ENCODE assay signal across 20 mouse cellular contexts in the genomic region with DNA sequence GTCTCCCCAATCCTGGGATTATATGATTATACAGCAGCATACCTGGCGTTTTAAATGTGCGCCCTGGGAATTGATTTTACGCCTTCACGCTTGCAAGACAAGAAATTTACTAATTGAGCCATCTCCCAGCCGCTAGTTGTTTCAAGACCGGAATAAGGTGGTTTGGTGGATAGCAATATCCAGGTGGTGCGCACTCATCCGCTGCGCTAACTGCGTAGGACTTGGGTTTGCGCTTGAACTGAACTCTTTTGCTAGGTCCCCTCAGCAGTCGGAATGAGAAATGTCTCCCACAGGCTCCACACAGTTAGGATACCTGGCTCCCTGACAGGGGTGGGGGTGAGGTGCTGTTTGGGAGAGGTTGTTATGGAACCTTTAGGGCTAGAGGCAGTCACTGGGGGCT.
DNase-seq lines count a peak whose midpoint lies in the region; ATAC-seq and TF ChIP-seq lines count a peak whose summit lies in the region.
"Had no signal": no experiment of that assay in that cellular context is flagged by ENCODE, and none has a peak within 500 bp of the region (broad histone marks: within the 10 kb centered on the region; RNA-seq: fewer than 3 reads in every experiment).

No protein-coding gene starts in this region.

- in situ Hi-C loops in ES-E14 (cut with MboI; ENCODE audit: low sequenced_read_pairs in 2 of 2, unreplicated experiment in 2 of 2), result no loop called here

- H3K4me3 ChIP-seq in ES-Bruce4 (ENCODE audit: low read depth, low read length), result no peak overlapping the region
- H3K4me3 ChIP-seq in ES-E14 (ENCODE audit: insufficient read depth in 1 of 2, low read depth in 1 of 2, low read length in 2 of 2, poor library complexity in 1 of 2, severe bottlenecking in 1 of 2), result peak overlapping the region in 1 of 2 experiments; percentile 48; a peak in 1 of 4 replicates
- H3K4me3 ChIP-seq in hindbrain, embryonic 12.5 days, result no peak overlapping the region
- H3K4me3 ChIP-seq: embryonic facial prominence, embryonic 10.5 days; embryonic facial prominence, embryonic 12.5 days; forebrain, embryonic 13.5 days; forebrain, embryonic 15.5 days had no signal

- no peak for DNase-seq in ES-E14 (ENCODE audit: low read depth, low spot score)
- peak; percentile 82 for DNase-seq in ZHBTc4 (ENCODE audit: low read depth, low spot score)
- DNase-seq in spleen, postnatal 10 days (ENCODE audit: low spot score in 2 of 2), result no peak
- no peak for DNase-seq in lung, adult 18-20 months
- DNase-seq in ovary, postnatal 14 days (ENCODE audit: low spot score), result no peak
- DNase-seq: adrenal gland, adult 2 months; adrenal gland, postnatal 10 days; adrenal gland, postnatal 36 days; cerebellum, adult 11-12 months; cerebellum, adult 2 months; cerebellum, adult 9-10 months; cerebellum, postnatal 10 days; cerebellum, postnatal 25 days; forebrain, postnatal 0 days had no signal

- no peak for ATAC-seq in hindbrain, embryonic 12.5 days (ENCODE audit: low FRiP score)
- ATAC-seq: forebrain, embryonic 13.5 days; forebrain, embryonic 15.5 days; forebrain, postnatal 0 days had no signal

- no peak for TF ChIP-seq EP300 in ES-Bruce4 (IDR thresholded peaks at IDR 0.05; ENCODE audit: insufficient read depth, low read depth, low read length)

- 87% methylated on average over 12 of the region's 12 CpGs for WGBS in hindbrain, embryonic 12.5 days

- H3K27ac ChIP-seq in ES-Bruce4 (ENCODE audit: insufficient read depth, low read length) (peak overlapping the region; percentile 81; the same call in 1 of the 2 replicates), ES-E14 (ENCODE audit: insufficient read depth, low read depth, low read length, poor library complexity, severe bottlenecking) (peak overlapping the region; percentile 2; the same call in 1 of the 2 replicates)
- H3K27ac ChIP-seq in hindbrain, embryonic 12.5 days, result no peak overlapping the region
- H3K27ac ChIP-seq: embryonic facial prominence, embryonic 12.5 days; forebrain, embryonic 13.5 days; forebrain, embryonic 15.5 days had no signal

- no peak for TF ChIP-seq CTCF in ES-Bruce4 (IDR thresholded peaks at IDR 0.05; ENCODE audit: low read depth, low read length)

- no peaks in the 10 kb centered on the region for H3K27me3 ChIP-seq in ES-Bruce4 (ENCODE audit: control insufficient read depth, insufficient read depth, low read length, poor library complexity, severe bottlenecking)
- peaks cover 61% of the 10 kb centered on the region for H3K27me3 ChIP-seq in hindbrain, embryonic 12.5 days
- H3K27me3 ChIP-seq: forebrain, embryonic 15.5 days had no signal

- H3K4me1 ChIP-seq in ES-Bruce4 (ENCODE audit: control insufficient read depth, insufficient read depth, low read length), result peaks cover 5% of the 10 kb centered on the region
- peaks cover 21 to 22% of the 10 kb centered on the region in 2 experiments for H3K4me1 ChIP-seq in ES-E14 (ENCODE audit: control insufficient read depth in 2 of 2, insufficient read depth in 2 of 2, low read length in 2 of 2, poor library complexity in 1 of 2)
- H3K4me1 ChIP-seq in hindbrain, embryonic 12.5 days, result peaks cover 18% of the 10 kb centered on the region

- H3K36me3 ChIP-seq in ES-Bruce4 (ENCODE audit: control insufficient read depth, insufficient read depth, low read length, poor library complexity, severe bottlenecking) (no peaks in the 10 kb centered on the region), ES-E14 (ENCODE audit: control insufficient read depth, insufficient read depth, low read length, poor library complexity, severe bottlenecking) (no peaks in the 10 kb centered on the region)
- H3K36me3 ChIP-seq in hindbrain, embryonic 12.5 days, result no peaks in the 10 kb centered on the region
- H3K36me3 ChIP-seq: embryonic facial prominence, embryonic 10.5 days; embryonic facial prominence, embryonic 12.5 days; forebrain, embryonic 15.5 days had no signal

- H3K9me3 ChIP-seq in ES-Bruce4 (replicated peaks; ENCODE audit: control insufficient read depth, insufficient read depth, low read length, poor library complexity, severe bottlenecking) (no peaks in the 10 kb centered on the region), ES-E14 (ENCODE audit: control insufficient read depth, insufficient read depth, low read depth, low read length) (no peaks in the 10 kb centered on the region)
- H3K9me3 ChIP-seq in hindbrain, embryonic 12.5 days (replicated peaks), result no peaks in the 10 kb centered on the region
- H3K9me3 ChIP-seq: embryonic facial prominence, embryonic 10.5 days; embryonic facial prominence, embryonic 12.5 days; forebrain, embryonic 13.5 days; forebrain, embryonic 15.5 days had no signal

- H3K4me2 ChIP-seq in hindbrain, embryonic 12.5 days (replicated peaks), result no peak overlapping the region
- H3K4me2 ChIP-seq: embryonic facial prominence, embryonic 12.5 days; forebrain, embryonic 13.5 days; forebrain, embryonic 15.5 days had no signal

- TF ChIP-seq POLR2A in ES-Bruce4 (IDR thresholded peaks at IDR 0.05; ENCODE audit: insufficient read depth, low read length), result no peak

- peak overlapping the region; percentile 27; the same call in 1 of the 2 replicates for H3K9ac ChIP-seq in ES-Bruce4 (ENCODE audit: low read depth, poor library complexity, severe bottlenecking)
- H3K9ac ChIP-seq in ES-E14 (ENCODE audit: insufficient read depth, low read depth, low read length, poor library complexity, severe bottlenecking), result peak overlapping the region; percentile 1; the same call in 1 of the 2 replicates
- H3K9ac ChIP-seq in hindbrain, embryonic 12.5 days, result no peak overlapping the region
- H3K9ac ChIP-seq: embryonic facial prominence, embryonic 12.5 days; forebrain, embryonic 13.5 days; forebrain, embryonic 15.5 days; forebrain, postnatal 0 days had no signal

TF ChIP-seq in ES-E14, 5 proteins besides CTCF, POLR2A, EP300 and RAD21:
- TF ChIP-seq ZNF384 (IDR thresholded peaks at IDR 0.05; ENCODE audit: low read depth, low read length), result no peak
- TF ChIP-seq MAFK (IDR thresholded peaks at IDR 0.05; ENCODE audit: insufficient read depth, low read depth, low read length), result no peak
- TF ChIP-seq ZC3H11A (IDR thresholded peaks at IDR 0.05; ENCODE audit: borderline replicate concordance, low read depth, low read length), result no peak
- TF ChIP-seq HCFC1 (IDR thresholded peaks at IDR 0.05; ENCODE audit: borderline replicate concordance, insufficient read depth, low read length), result no peak
- TF ChIP-seq CHD2 (IDR thresholded peaks at IDR 0.05; ENCODE audit: low read depth, low read length), result no peak
